Mouse (Mus musculus): Measurements from ENCODE around the gene Ddx59. TPM values are rescaled to one million over a fixed set of nuclear protein-coding genes. Genes with fewer than 3 reads are reported as not detected.

Gene Ddx59
- polyA plus RNA-seq, 1 experiment from 2014 or later, result 18.2 TPM

Other genes with a start within 250 kb of the Ddx59 start
- gene Mroh3, start 202.4 kb upstream of the Ddx59 start, polyA plus RNA-seq (2015; fragmentation: Nextera tagmentation; extraction: Ambion mirVana), result 0.20 TPM in 1 of 2 replicates, not detected in the other
- gene Inava, start 181.0 kb upstream of the Ddx59 start, polyA plus RNA-seq (2015; fragmentation: Nextera tagmentation; extraction: Ambion mirVana), result 8.3 and 10.0 TPM in 2 replicates
- gene Gpr25, start 154.4 kb upstream of the Ddx59 start, polyA plus RNA-seq (2015; fragmentation: Nextera tagmentation; extraction: Ambion mirVana), result not detected in 2 replicates
- gene Camsap2, start 69.2 kb upstream of the Ddx59 start, polyA plus RNA-seq (2015; fragmentation: Nextera tagmentation; extraction: Ambion mirVana), result 22.1 and 23.3 TPM in 2 replicates
- gene Kif14, start 51.1 kb downstream of the Ddx59 start, polyA plus RNA-seq (2015; fragmentation: Nextera tagmentation; extraction: Ambion mirVana), result 5.6 and 6.0 TPM in 2 replicates
- gene Zfp281, start 209.6 kb downstream of the Ddx59 start, polyA plus RNA-seq (2015; fragmentation: Nextera tagmentation; extraction: Ambion mirVana), result 26.6 and 27.9 TPM in 2 replicates

Data from forebrain, embryonic 13.5 days (tissue).